Mouse (Mus musculus) limb, embryonic 14.5 days (tissue): Measurements from ENCODE around the gene Sel1l. TPM values are rescaled to one million over a fixed set of nuclear protein-coding genes. Genes with fewer than 3 reads are reported as not detected.

ENCODE experiments used
- ATAC-seq: fragments of 200-750 bp; cut with Nextera tagmentation; 2 replicates; pipeline ENCODE4 v1.8.0; 2017; ENCODE audit warnings: low read depth, moderate number of reproducible peaks, moderate TSS enrichment; ENCODE audit not compliant: low FRiP score
- DNase-seq: peaks from one replicate; pipeline ENCODE4 v3.0.0-alpha.2; 2015; ENCODE audit warnings: low spot score
- H3K27ac ChIP-seq: fragments of 300-500 bp; sonication (generic); replicated peaks from 2 replicates; pipeline ENCODE4 v1.5.1; 2014; ENCODE audit warnings: low read depth, mild to moderate bottlenecking, low read length, moderate library complexity, mixed read lengths
- H3K27me3 ChIP-seq: fragments of 300-500 bp; sonication (generic); 2 replicates; pipeline ENCODE4 v1.6.1; 2014; ENCODE audit warnings: low read length, mixed read lengths; ENCODE audit not compliant: control insufficient read depth, insufficient read depth
- H3K36me3 ChIP-seq: fragments of 300-500 bp; sonication (generic); 2 replicates; pipeline ENCODE4 v1.6.1; 2014; ENCODE audit warnings: mild to moderate bottlenecking, low read length, moderate library complexity, mixed read lengths; ENCODE audit not compliant: control insufficient read depth, insufficient read depth
- H3K4me1 ChIP-seq: fragments of 300-500 bp; sonication (generic); 2 replicates; pipeline ENCODE4 v1.6.1; 2014; ENCODE audit warnings: antibody characterized with exemption, low read length, mixed read lengths; ENCODE audit not compliant: control insufficient read depth, insufficient read depth
- H3K4me2 ChIP-seq: fragments of 300-500 bp; sonication (generic); replicated peaks from 2 replicates; pipeline ENCODE4 v1.6.1; 2014; ENCODE audit warnings: low read depth, mild to moderate bottlenecking, low read length, moderate library complexity; ENCODE audit not compliant: severe bottlenecking
- H3K4me3 ChIP-seq: fragments of 300-500 bp; sonication (generic); replicated peaks from 2 replicates; pipeline ENCODE4 v1.5.1; 2014; ENCODE audit warnings: low read length
- H3K9ac ChIP-seq: fragments of 300-500 bp; sonication (generic); 2 replicates; pipeline ENCODE4 v1.6.1; 2014; ENCODE audit warnings: mild to moderate bottlenecking, low read depth, low read length, moderate library complexity; ENCODE audit not compliant: severe bottlenecking
- H3K9me3 ChIP-seq: fragments of 300-500 bp; sonication (generic); 2 replicates; pipeline ENCODE4 v1.6.1; 2016; ENCODE audit warnings: low read length; ENCODE audit not compliant: control insufficient read depth
- POLR2A ChIP-seq: fragments of 200-500 bp; IDR thresholded peaks from 2 replicates; pipeline ENCODE4 v1.8.0; 2012; ENCODE audit warnings: inconsistent platforms, mild to moderate bottlenecking, moderate library complexity, borderline replicate concordance; ENCODE audit not compliant: insufficient read depth, insufficient read length; ENCODE audit errors: extremely low read depth
- WGBS: fragments of 180-500 bp; shearing (Covaris S2); extraction: QIAGEN DNeasy Blood & Tissue Kit; methylation state at CpG from one replicate; pipeline ENCODE4 v1.1.7; 2014; 5-methylcytosine and 5-hydroxymethylcytosine counted together
- polyA plus RNA-seq, 2 experiments: library from polyadenylated mRNA; depleted of rRNA in 1 of 2; stranded (reverse) in 1 of 2; unstranded in 1 of 2; fragments of >200 nt; fragmentation: Nextera tagmentation in 1 of 2; extraction: Ambion mirVana in 1 of 2; gene quantifications; 2 replicates each; pipeline versions ENCODE4 v1.2.1 to v1.2.3; 2012 to 2014

The Sel1l gene
- polyA plus RNA-seq, 2 experiments = 50.6 to 81.0 TPM

- DNase-seq = peak; percentile 33
- Histone ChIP-seq H3K27me3 (no peaks in the 10 kb centered on the region), H3K4me2 (peak overlapping the region; percentile 98), H3K9ac (peak overlapping the region; percentile 51), H3K36me3 (no peaks in the 10 kb centered on the region), H3K27ac (no peak overlapping the region), H3K4me3 (peak overlapping the region; percentile 63), H3K9me3 (no peaks in the 10 kb centered on the region), H3K4me1 (peaks cover 3% of the 10 kb centered on the region; the same call in 1 of the 2 replicates)
- 1% methylated on average over 32 of the region's 51 CpGs for WGBS
- peak; percentile 79 for ATAC-seq
- no peak for TF ChIP-seq POLR2A
These were observed 70.5 kb downstream of the Sel1l start for GRCm38 (mm10) chr12:91778211-91779003.

DNA sequence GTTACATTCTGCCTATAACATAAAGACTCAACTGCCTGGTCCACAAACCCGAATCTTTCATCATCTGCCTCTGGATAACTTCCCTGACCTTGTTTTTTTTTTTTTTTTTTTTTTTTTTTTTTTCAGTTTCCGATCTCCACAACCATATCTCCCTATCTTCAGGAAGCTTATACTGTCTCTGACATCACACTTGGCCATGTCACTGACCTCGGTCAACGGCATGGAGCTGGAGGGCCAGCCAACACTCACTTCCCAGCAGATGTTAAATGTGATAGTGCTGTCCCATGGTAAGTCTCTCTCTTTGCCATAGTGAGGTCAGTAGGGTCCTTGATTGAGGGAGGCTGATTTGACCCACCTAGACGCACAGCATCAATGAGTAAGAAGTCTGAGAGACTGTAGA lies 72.6 kb downstream of the Sel1l start:
- ATAC-seq (no peak), DNase-seq (no peak)
- Histone ChIP-seq H3K4me3 (no peak overlapping the region), H3K9me3 (no peaks in the 10 kb centered on the region), H3K27ac (no peak overlapping the region), H3K9ac (no peak overlapping the region), H3K4me2 (no peak overlapping the region), H3K4me1 (peaks cover 3% of the 10 kb centered on the region; the same call in 1 of the 2 replicates), H3K36me3 (no peaks in the 10 kb centered on the region), H3K27me3 (no peaks in the 10 kb centered on the region)
- 78% methylated on average over 5 of the region's 5 CpGs for WGBS
- no peak for TF ChIP-seq POLR2A

DNA sequence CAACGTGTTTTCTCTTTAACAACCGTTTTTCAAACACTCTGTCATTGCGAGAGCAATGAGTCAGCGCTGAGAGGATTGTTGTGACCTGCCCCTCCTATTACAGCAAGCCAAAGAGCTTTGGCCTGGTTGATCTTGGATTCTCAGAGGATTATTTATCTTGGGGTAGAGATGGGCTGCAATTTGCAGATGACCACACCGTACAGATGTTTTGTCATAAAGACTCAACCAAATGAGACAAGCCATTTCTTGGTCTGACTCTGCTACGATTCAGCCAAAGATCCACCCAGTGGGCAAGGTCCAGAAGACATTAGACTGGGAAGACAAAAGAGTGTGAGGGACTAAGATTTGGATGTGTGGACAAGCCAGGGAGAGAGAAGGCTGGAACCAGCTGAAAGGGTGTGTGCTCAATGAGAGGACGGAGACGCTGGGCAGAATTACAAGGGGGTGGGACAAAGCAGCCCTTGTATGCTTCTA lies 74.1 kb downstream of the Sel1l start:
- Histone ChIP-seq H3K36me3 (no peaks in the 10 kb centered on the region), H3K4me2 (no peak overlapping the region), H3K27me3 (no peaks in the 10 kb centered on the region), H3K27ac (no peak overlapping the region), H3K4me3 (no peak overlapping the region), H3K4me1 (peaks cover 3% of the 10 kb centered on the region; the same call in 1 of the 2 replicates), H3K9ac (no peak overlapping the region), H3K9me3 (no peaks in the 10 kb centered on the region)
- DNase-seq (no peak), ATAC-seq (no peak)
- TF ChIP-seq POLR2A = no peak
- 58% methylated on average over 8 of the region's 8 CpGs for WGBS

DNA sequence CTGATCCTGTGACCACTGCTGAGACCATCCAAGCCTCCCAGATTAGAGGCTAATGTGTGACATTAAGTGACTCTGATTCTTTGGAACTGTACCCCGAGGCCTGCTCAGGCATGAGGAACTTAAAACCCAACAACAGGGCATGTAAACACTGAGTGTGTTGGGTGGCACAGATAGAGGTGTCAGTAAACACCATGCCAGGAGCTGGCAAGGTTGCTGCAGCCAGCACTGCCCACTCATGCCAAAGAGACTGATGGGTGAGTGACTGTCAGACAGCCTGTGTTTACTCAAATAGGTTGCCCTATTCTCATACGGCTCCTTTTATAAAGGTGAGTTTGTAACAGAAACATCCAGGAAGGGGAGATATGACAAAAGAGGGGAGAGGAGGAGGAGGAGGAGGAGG lies 80.1 kb downstream of the Sel1l start:
- Histone ChIP-seq H3K4me1 (peaks cover 9% of the 10 kb centered on the region), H3K9ac (no peak overlapping the region), H3K27me3 (no peaks in the 10 kb centered on the region), H3K4me2 (no peak overlapping the region), H3K9me3 (no peaks in the 10 kb centered on the region), H3K36me3 (no peaks in the 10 kb centered on the region), H3K4me3 (no peak overlapping the region), H3K27ac (no peak overlapping the region)
- ATAC-seq = no peak
- TF ChIP-seq POLR2A = no peak
- no peak for DNase-seq
- 63% methylated on average over 2 of the region's 2 CpGs for WGBS

DNA sequence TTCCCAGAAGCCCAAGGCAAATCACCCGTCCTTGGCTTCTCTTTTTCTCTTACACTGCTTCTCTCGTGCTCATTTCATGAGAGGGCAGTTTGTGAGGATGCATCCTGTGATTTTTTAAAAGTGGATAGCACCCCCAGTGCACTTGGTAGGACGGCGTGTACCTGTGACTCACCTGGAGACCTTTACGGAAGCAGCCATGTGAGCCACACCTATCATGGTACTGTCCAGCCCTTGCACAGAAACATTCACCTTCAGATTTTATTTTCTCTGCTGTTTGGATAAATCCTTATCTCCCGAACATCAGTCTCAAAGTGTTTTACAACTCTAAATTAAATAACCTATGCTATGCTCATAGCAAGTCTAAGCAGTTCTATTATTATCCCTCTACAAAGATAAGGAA lies 80.8 kb downstream of the Sel1l start:
- no peak overlapping the region for H3K4me3 ChIP-seq
- no peak overlapping the region for H3K4me2 ChIP-seq
- 83% methylated on average over 6 of the region's 6 CpGs for WGBS
- no peak for TF ChIP-seq POLR2A
- H3K4me1 ChIP-seq = peaks cover 9% of the 10 kb centered on the region
- H3K27ac ChIP-seq = no peak overlapping the region
- ATAC-seq (no peak), DNase-seq (no peak)
- H3K27me3 ChIP-seq = no peaks in the 10 kb centered on the region
- no peaks in the 10 kb centered on the region for H3K36me3 ChIP-seq
- H3K9me3 ChIP-seq = no peaks in the 10 kb centered on the region
- H3K9ac ChIP-seq = no peak overlapping the region
